Mouse (Mus musculus) stomach, postnatal 0 days (tissue): ENCODE measurements at regions not wholly inside any gene's neighbourhood (a gene's known extent, or its start where the extent isn't known, plus 50 kb on each side); places are given as distances from the start of the nearest gene placed in this dataset.

Experiments
- ATAC-seq: fragments of 200-750 bp; cut with Nextera tagmentation; 2 replicates; pipeline ENCODE4 v1.8.0; 2017; ENCODE audit not compliant: low FRiP score, low TSS enrichment
- DNase-seq: peaks from one replicate; pipeline ENCODE4 v3.0.0-alpha.2; 2016; ENCODE audit warnings: low spot score
- H3K27ac ChIP-seq: fragments of 300-500 bp; sonication (generic); replicated peaks from 2 replicates; pipeline ENCODE4 v1.5.1; 2014; ENCODE audit warnings: mild to moderate bottlenecking, control low read depth
- H3K27me3 ChIP-seq: fragments of 300-500 bp; sonication (generic); 2 replicates; pipeline ENCODE4 v1.6.1; 2014; ENCODE audit warnings: low read length; ENCODE audit not compliant: control insufficient read depth, insufficient read depth
- H3K36me3 ChIP-seq: fragments of 300-500 bp; sonication (generic); 2 replicates; pipeline ENCODE4 v1.6.1; 2014; ENCODE audit warnings: low read length, mixed read lengths; ENCODE audit not compliant: control insufficient read depth, insufficient read depth
- H3K4me1 ChIP-seq: fragments of 300-500 bp; sonication (generic); replicated peaks from 2 replicates; pipeline ENCODE4 v1.6.1; 2014; ENCODE audit warnings: antibody characterized with exemption; ENCODE audit not compliant: control insufficient read depth, insufficient read depth
- H3K4me2 ChIP-seq: fragments of 300-500 bp; sonication (generic); replicated peaks from 2 replicates; pipeline ENCODE4 v1.6.1; 2014; ENCODE audit warnings: low read depth, mild to moderate bottlenecking, control low read depth, moderate library complexity
- H3K4me3 ChIP-seq: fragments of 300-500 bp; sonication (generic); 2 replicates; pipeline ENCODE4 v1.5.1; 2014; ENCODE audit warnings: low read depth, low read length, control low read depth
- H3K9ac ChIP-seq: fragments of 300-500 bp; sonication (generic); 2 replicates; pipeline ENCODE4 v1.6.1; 2014; ENCODE audit warnings: mild to moderate bottlenecking, low read length, control low read depth, mixed read lengths
- H3K9me3 ChIP-seq: fragments of 300-500 bp; sonication (generic); 2 replicates; pipeline ENCODE4 v1.6.1; 2016; ENCODE audit warnings: low read length; ENCODE audit not compliant: control insufficient read depth
- CTCF ChIP-seq: IDR thresholded peaks from 2 replicates; pipeline ENCODE4 v1.5.1; 2016; ENCODE audit warnings: antibody characterized with exemption, low read depth, mild to moderate bottlenecking, moderate library complexity
- EP300 ChIP-seq: optimal IDR thresholded peaks from 2 replicates; pipeline ENCODE3; 2016; ENCODE audit warnings: antibody characterized with exemption
- WGBS: fragments of 180-500 bp; shearing (Covaris S2); extraction: QIAGEN DNeasy Blood & Tissue Kit; methylation state at CpG from one replicate; pipeline ENCODE4 v1.1.7; 2014; 5-methylcytosine and 5-hydroxymethylcytosine counted together

GRCm38 (mm10) chr4:125824525-125824924 lies 199.8 kb upstream of the Csf3r start:
- no peaks in the 10 kb centered on the region for H3K27me3 ChIP-seq
- 15% methylated on average over 3 of the region's 3 CpGs for WGBS
- ATAC-seq (no peak), DNase-seq (no peak)
- H3K9me3 ChIP-seq = no peaks in the 10 kb centered on the region
- no peaks in the 10 kb centered on the region for H3K36me3 ChIP-seq
- H3K4me2 ChIP-seq = no peak overlapping the region
- H3K4me1 ChIP-seq = no peaks in the 10 kb centered on the region
- no peak overlapping the region for H3K27ac ChIP-seq
- TF ChIP-seq CTCF (no peak), EP300 (no peak)
- no peak overlapping the region for H3K4me3 ChIP-seq
- H3K9ac ChIP-seq = no peak overlapping the region

- no peak overlapping the region for H3K9ac ChIP-seq
- no peaks in the 10 kb centered on the region for H3K4me1 ChIP-seq
- no peak overlapping the region for H3K4me3 ChIP-seq
- no peak for TF ChIP-seq EP300
- no peak for TF ChIP-seq CTCF
- 66% methylated on average over 5 of the region's 5 CpGs for WGBS
- no peaks in the 10 kb centered on the region for H3K9me3 ChIP-seq
- H3K27ac ChIP-seq = no peak overlapping the region
- DNase-seq (no peak), ATAC-seq (no peak)
- H3K4me2 ChIP-seq = no peak overlapping the region
- no peaks in the 10 kb centered on the region for H3K36me3 ChIP-seq
- no peaks in the 10 kb centered on the region for H3K27me3 ChIP-seq
Observed at GRCm38 (mm10) chr4:125826416-125826815, 197.9 kb upstream of the Csf3r start.

- no peaks in the 10 kb centered on the region for H3K4me1 ChIP-seq
- H3K4me2 ChIP-seq = no peak overlapping the region
- H3K27me3 ChIP-seq = no peaks in the 10 kb centered on the region
- ATAC-seq = no peak
- no peak overlapping the region for H3K4me3 ChIP-seq
- H3K27ac ChIP-seq = no peak overlapping the region
- no peaks in the 10 kb centered on the region for H3K36me3 ChIP-seq
- H3K9ac ChIP-seq = no peak overlapping the region
- WGBS = 1% methylated on average over 8 of the region's 8 CpGs
- TF ChIP-seq EP300 = no peak
- TF ChIP-seq CTCF = no peak
- no peaks in the 10 kb centered on the region for H3K9me3 ChIP-seq
- DNase-seq = peak; percentile 75
Observed at GRCm38 (mm10) chr4:125835250-125835649, 189.1 kb upstream of the Csf3r start.

GRCm38 (mm10) chr4:125847568-125847967 lies 176.8 kb upstream of the Csf3r start:
- DNase-seq (no peak), ATAC-seq (no peak)
- H3K4me3 ChIP-seq = no peak overlapping the region
- no peak overlapping the region for H3K9ac ChIP-seq
- no peak overlapping the region for H3K4me2 ChIP-seq
- H3K36me3 ChIP-seq = no peaks in the 10 kb centered on the region
- no peaks in the 10 kb centered on the region for H3K27me3 ChIP-seq
- no peaks in the 10 kb centered on the region for H3K9me3 ChIP-seq
- WGBS = 83% methylated on average over 3 of the region's 3 CpGs
- TF ChIP-seq CTCF (no peak), EP300 (no peak)
- no peak overlapping the region for H3K27ac ChIP-seq
- H3K4me1 ChIP-seq = no peaks in the 10 kb centered on the region

- Histone ChIP-seq H3K4me2 (no peak overlapping the region), H3K27me3 (no peaks in the 10 kb centered on the region), H3K9ac (no peak overlapping the region), H3K27ac (no peak overlapping the region), H3K4me3 (no peak overlapping the region), H3K4me1 (no peaks in the 10 kb centered on the region), H3K9me3 (no peaks in the 10 kb centered on the region), H3K36me3 (no peaks in the 10 kb centered on the region)
- 19% methylated on average over 4 of the region's 4 CpGs for WGBS
- peak; percentile 53 for DNase-seq
- no peak for TF ChIP-seq EP300
- TF ChIP-seq CTCF = peak; percentile 71
- ATAC-seq = no peak
Observed at GRCm38 (mm10) chr4:125850300-125850699, 174.1 kb upstream of the Csf3r start.

- WGBS = 51% methylated on average over 4 of the region's 4 CpGs
- no peaks in the 10 kb centered on the region for H3K4me1 ChIP-seq
- H3K9ac ChIP-seq = no peak overlapping the region
- H3K27ac ChIP-seq = no peak overlapping the region
- H3K27me3 ChIP-seq = no peaks in the 10 kb centered on the region
- no peaks in the 10 kb centered on the region for H3K36me3 ChIP-seq
- no peak overlapping the region for H3K4me2 ChIP-seq
- no peak overlapping the region for H3K4me3 ChIP-seq
- no peaks in the 10 kb centered on the region for H3K9me3 ChIP-seq
- DNase-seq = no peak
- no peak for ATAC-seq
- TF ChIP-seq CTCF = no peak
- no peak for TF ChIP-seq EP300
Observed at GRCm38 (mm10) chr4:125852545-125852944, 171.8 kb upstream of the Csf3r start.
